27 mouse cellular contexts compared by ENCODE assay signal in genomic region chr15:5126456-5126855, GRCm38 (mm10). TPM values are rescaled to one million over a fixed set of nuclear protein-coding genes. Genes with fewer than 3 reads are reported as not detected.
A peak's percentile ranks its signal among the peaks of the same experiment; 100 is the strongest.
DNase-seq lines count a peak whose midpoint lies in the region; ATAC-seq and TF ChIP-seq lines count a peak whose summit lies in the region.
"Had no signal": no experiment of that assay in that cellular context is flagged by ENCODE, and none has a peak within 500 bp of the region (broad histone marks: within the 10 kb centered on the region; RNA-seq: fewer than 3 reads in every experiment).

No protein-coding gene starts in this region.

- H3K36me3 ChIP-seq in kidney, embryonic 16.5 days (ENCODE audit: insufficient read depth, low read length), result peaks cover 29% of the 10 kb centered on the region
- peaks cover 19% of the 10 kb centered on the region for H3K36me3 ChIP-seq in kidney, embryonic 14.5 days (ENCODE audit: control insufficient read depth, insufficient read depth, low read length)

- H3K9me3 ChIP-seq in kidney, embryonic 16.5 days (ENCODE audit: low read length), result no peaks in the 10 kb centered on the region
- no peaks in the 10 kb centered on the region for H3K9me3 ChIP-seq in kidney, embryonic 14.5 days (ENCODE audit: control insufficient read depth, low read length)
- H3K9me3 ChIP-seq: forebrain, embryonic 13.5 days; heart, embryonic 13.5 days; kidney, embryonic 15.5 days; limb, embryonic 13.5 days; liver, embryonic 15.5 days; midbrain, embryonic 15.5 days; stomach, embryonic 15.5 days had no signal

- TF ChIP-seq POLR2A in bone marrow macrophage, adult 2 months (IDR thresholded peaks at IDR 0.05; ENCODE audit: borderline replicate concordance, low read depth, low read length), result no peak

- H3K27ac ChIP-seq in bone marrow macrophage, adult 2 months (ENCODE audit: insufficient read depth, low read depth, low read length), result peak overlapping the region; percentile 84
- H3K27ac ChIP-seq in kidney, embryonic 16.5 days (ENCODE audit: low read length), result no peak overlapping the region
- no peak overlapping the region for H3K27ac ChIP-seq in kidney, embryonic 14.5 days (ENCODE audit: low read depth, low read length)
- H3K27ac ChIP-seq: forebrain, embryonic 13.5 days; heart, embryonic 13.5 days; hindbrain, postnatal 0 days; kidney, embryonic 15.5 days; limb, embryonic 13.5 days; liver, embryonic 15.5 days; midbrain, embryonic 15.5 days; stomach, embryonic 15.5 days had no signal

- peaks cover 19% of the 10 kb centered on the region for H3K4me1 ChIP-seq in bone marrow macrophage, adult 2 months (ENCODE audit: control insufficient read depth, insufficient read depth, low read length)
- no peaks in the 10 kb centered on the region for H3K4me1 ChIP-seq in kidney, embryonic 16.5 days (ENCODE audit: insufficient read depth, low read length)
- no peaks in the 10 kb centered on the region for H3K4me1 ChIP-seq in kidney, embryonic 14.5 days (ENCODE audit: control insufficient read depth, insufficient read depth, low read length)
- H3K4me1 ChIP-seq: forebrain, embryonic 13.5 days; heart, embryonic 13.5 days; limb, embryonic 13.5 days; midbrain, embryonic 15.5 days; stomach, embryonic 15.5 days had no signal

- DNase-seq in 3134 (ENCODE audit: extremely low read depth, insufficient read length, low spot score) (peak; percentile 64), 416B (ENCODE audit: low read depth) (peak; percentile 92)
- DNase-seq: adrenal gland, postnatal 14 days; cerebellum, adult 9-11 months; gastrocnemius, postnatal 14 days; heart, adult 18-20 months; heart, postnatal 14 days; kidney, postnatal 4 days; lung, postnatal 10 days; right cerebral cortex, adult 18-20 months; right cerebral cortex, postnatal 4 days; thymus, postnatal 25 days had no signal

- no peak overlapping the region for H3K4me3 ChIP-seq in bone marrow macrophage, adult 2 months (ENCODE audit: insufficient read depth, low read length)
- H3K4me3 ChIP-seq in kidney, embryonic 16.5 days (ENCODE audit: low read length), result no peak overlapping the region
- H3K4me3 ChIP-seq in kidney, embryonic 14.5 days (ENCODE audit: low read length), result no peak overlapping the region
- H3K4me3 ChIP-seq: forebrain, embryonic 13.5 days; heart, embryonic 13.5 days; kidney, embryonic 15.5 days; limb, embryonic 13.5 days; liver, embryonic 15.5 days; midbrain, embryonic 15.5 days; stomach, embryonic 15.5 days had no signal

- peak; percentile 64 for ATAC-seq in megakaryocyte, adult 5-6 weeks (ENCODE audit: poor library complexity, severe bottlenecking)
- ATAC-seq in kidney, embryonic 16.5 days (ENCODE audit: low FRiP score, low TSS enrichment), result no peak
- ATAC-seq in kidney, embryonic 14.5 days (ENCODE audit: low FRiP score, low TSS enrichment), result no peak
- ATAC-seq in cerebellum, adult (ENCODE audit: insufficient number of reproducible peaks, low FRiP score, low TSS enrichment), result no peak
- ATAC-seq: CD4-positive, CD25-positive, alpha-beta regulatory T cell, adult 4 months; forebrain, embryonic 13.5 days; hindbrain, postnatal 0 days; intestine, embryonic 16.5 days; midbrain, embryonic 15.5 days had no signal

- H3K9ac ChIP-seq in kidney, embryonic 16.5 days (replicated peaks; ENCODE audit: low read length), result no peak overlapping the region
- H3K9ac ChIP-seq in kidney, embryonic 14.5 days (ENCODE audit: low read depth, low read length), result no peak overlapping the region
- H3K9ac ChIP-seq: forebrain, embryonic 13.5 days; heart, embryonic 13.5 days; kidney, embryonic 15.5 days; limb, embryonic 13.5 days; liver, embryonic 15.5 days; midbrain, embryonic 15.5 days; stomach, embryonic 15.5 days had no signal

- TF ChIP-seq CTCF in bone marrow macrophage, adult 2 months (IDR thresholded peaks at IDR 0.05; ENCODE audit: low read depth, low read length), result no peak

- 83% methylated on average over 4 of the region's 4 CpGs for WGBS in kidney, embryonic 16.5 days
- 78% methylated on average over 4 of the region's 4 CpGs for WGBS in kidney, embryonic 14.5 days

- no peak overlapping the region for H3K4me2 ChIP-seq in kidney, embryonic 16.5 days (replicated peaks; ENCODE audit: low read depth, low read length)
- H3K4me2 ChIP-seq in kidney, embryonic 14.5 days (replicated peaks; ENCODE audit: low read depth, low read length), result no peak overlapping the region
- H3K4me2 ChIP-seq: forebrain, embryonic 13.5 days; heart, embryonic 13.5 days; kidney, embryonic 15.5 days; limb, embryonic 13.5 days; liver, embryonic 15.5 days; midbrain, embryonic 15.5 days; stomach, embryonic 15.5 days had no signal

- no peaks in the 10 kb centered on the region for H3K27me3 ChIP-seq in kidney, embryonic 16.5 days (ENCODE audit: insufficient read depth, low read length)
- H3K27me3 ChIP-seq in kidney, embryonic 14.5 days (ENCODE audit: control insufficient read depth, insufficient read depth, low read length), result no peaks in the 10 kb centered on the region
- H3K27me3 ChIP-seq: forebrain, embryonic 13.5 days; heart, embryonic 13.5 days; kidney, embryonic 15.5 days; limb, embryonic 13.5 days; liver, embryonic 15.5 days; midbrain, embryonic 15.5 days; stomach, embryonic 15.5 days had no signal

RNA-seq across cellular contexts. Expression of gene Rpl37, which starts 10.0 kb away (rescaled TPM):
- polyA plus RNA-seq in bone marrow macrophage, adult 2 months (2012; ENCODE audit: insufficient read depth, insufficient read length, missing spikeins), result 766 and 857 TPM in 2 replicates
- total RNA-seq in megakaryocyte, adult 5-6 weeks (2015), result 917 and 975 TPM in 2 replicates
- 1,352 and 1,548 TPM in 2 replicates for total RNA-seq in megakaryocyte, adult 5-6 weeks (2017)
- polyA plus RNA-seq in kidney, embryonic 16.5 days (2015; fragmentation: Nextera tagmentation; extraction: Ambion mirVana), result 410 and 416 TPM in 2 replicates
- 702 and 990 TPM in 2 replicates for polyA plus RNA-seq in kidney, embryonic 14.5 days (2014; fragmentation: Nextera tagmentation; extraction: Ambion mirVana)

RNA-seq across cellular contexts. Expression of gene Prkaa1, which starts 17.2 kb away (rescaled TPM):
- 29.3 and 31.6 TPM in 2 replicates for polyA plus RNA-seq in bone marrow macrophage, adult 2 months (2012; ENCODE audit: insufficient read depth, insufficient read length, missing spikeins)
- 36.2 and 42.8 TPM in 2 replicates for total RNA-seq in megakaryocyte, adult 5-6 weeks (2015)
- 30.5 and 31.1 TPM in 2 replicates for total RNA-seq in megakaryocyte, adult 5-6 weeks (2017)
- polyA plus RNA-seq in kidney, embryonic 16.5 days (2015; fragmentation: Nextera tagmentation; extraction: Ambion mirVana), result 22.4 and 24.7 TPM in 2 replicates
- polyA plus RNA-seq in kidney, embryonic 14.5 days (2014; fragmentation: Nextera tagmentation; extraction: Ambion mirVana), result 19.6 and 26.1 TPM in 2 replicates

RNA-seq across cellular contexts. Expression of gene Card6, which starts 18.1 kb away (rescaled TPM):
- polyA plus RNA-seq in bone marrow macrophage, adult 2 months (2012; ENCODE audit: insufficient read depth, insufficient read length, missing spikeins), result 6.9 and 8.0 TPM in 2 replicates
- 8.9 and 9.7 TPM in 2 replicates for total RNA-seq in megakaryocyte, adult 5-6 weeks (2015)
- total RNA-seq in megakaryocyte, adult 5-6 weeks (2017), result 5.2 and 6.0 TPM in 2 replicates
- 1.3 and 2.6 TPM in 2 replicates for polyA plus RNA-seq in kidney, embryonic 16.5 days (2015; fragmentation: Nextera tagmentation; extraction: Ambion mirVana)
- polyA plus RNA-seq in kidney, embryonic 14.5 days (2014; fragmentation: Nextera tagmentation; extraction: Ambion mirVana), result 1.3 and 1.7 TPM in 2 replicates

RNA-seq across cellular contexts. Expression of gene Ttc33, which starts 58.9 kb away (rescaled TPM):
- 40.7 and 44.6 TPM in 2 replicates for polyA plus RNA-seq in bone marrow macrophage, adult 2 months (2012; ENCODE audit: insufficient read depth, insufficient read length, missing spikeins)
- 21.6 and 23.1 TPM in 2 replicates for total RNA-seq in megakaryocyte, adult 5-6 weeks (2015)
- total RNA-seq in megakaryocyte, adult 5-6 weeks (2017), result 34.1 and 38.5 TPM in 2 replicates
- polyA plus RNA-seq in kidney, embryonic 16.5 days (2015; fragmentation: Nextera tagmentation; extraction: Ambion mirVana), result 44.3 and 46.4 TPM in 2 replicates
- 49.8 and 50.3 TPM in 2 replicates for polyA plus RNA-seq in kidney, embryonic 14.5 days (2014; fragmentation: Nextera tagmentation; extraction: Ambion mirVana)
